Mouse (Mus musculus) gastrocnemius, adult 8-10 months (tissue): ENCODE data around the gene 1700015F17Rik. TPM values are rescaled to one million over a fixed set of nuclear protein-coding genes. Genes with fewer than 3 reads are reported as not detected.

Experiments used
- DNase-seq, 2 experiments: peaks; one replicate each; pipeline ENCODE4 v3.0.0; 2022; ENCODE audit warnings: low spot score in 2 of 2
- total RNA-seq, 4 experiments: library from RNA; stranded (reverse); gene quantifications; 2 replicates each; pipeline ENCODE4 v1.2.4; 2022

1700015F17Rik gene
- total RNA-seq, 4 experiments from 2014 or later = not detected

GRCm38 (mm10) chr5:5423723-5424171 is 55.2 kb downstream of the 1700015F17Rik start:
- no peak for DNase-seq

DNA sequence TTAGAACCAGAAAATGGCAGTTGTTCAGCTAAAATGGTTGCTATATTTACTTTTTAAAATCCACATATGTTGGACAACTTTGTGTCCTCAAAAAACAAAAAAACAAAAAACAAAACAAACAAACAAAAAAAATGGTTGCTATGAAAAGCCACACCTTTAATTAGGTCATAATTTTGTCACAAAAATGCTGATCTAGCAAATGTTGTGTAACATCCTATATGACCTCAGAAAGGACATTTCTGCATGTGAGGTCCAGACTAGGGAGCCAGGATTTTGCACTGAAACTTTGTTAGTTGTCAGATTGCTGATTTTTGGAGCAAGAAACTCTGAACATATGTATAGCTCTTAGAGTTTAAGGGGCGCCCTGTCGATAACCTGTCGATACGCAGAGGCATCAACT is 55.9 kb downstream of the 1700015F17Rik start:
- DNase-seq = no peak

DNA sequence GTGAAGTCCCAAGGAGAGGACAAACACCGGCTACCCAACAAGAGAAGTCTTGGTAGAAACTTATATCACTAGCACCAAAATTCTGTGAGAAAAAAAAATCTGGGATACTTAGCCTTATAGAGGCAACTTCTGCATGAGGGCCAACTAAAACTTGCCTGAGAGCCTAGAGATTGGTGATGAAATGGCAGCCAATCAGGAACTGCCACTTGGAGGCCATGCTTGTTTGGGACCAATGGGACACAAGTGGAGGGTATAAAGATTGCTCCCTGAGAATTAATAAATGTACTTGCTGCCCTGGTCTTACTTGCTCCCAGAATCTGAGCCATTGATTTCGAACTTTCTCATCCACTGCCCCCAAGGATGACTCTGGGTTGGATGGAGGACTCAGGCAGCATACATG is 57.5 kb downstream of the 1700015F17Rik start:
- DNase-seq = no peak

- DNase-seq = no peak
Observed at GRCm38 (mm10) chr5:5419992-5420455, 58.9 kb downstream of the 1700015F17Rik start, which contains the start of gene Cdk14. Gene Cdk14 (minus strand): TSS chr5:5420312.

GRCm38 (mm10) chr5:5419253-5419652 is 59.7 kb downstream of the 1700015F17Rik start:
- DNase-seq = no peak

- no peak for DNase-seq
Observed at GRCm38 (mm10) chr5:5414835-5415234, 64.1 kb downstream of the 1700015F17Rik start.

GRCm38 (mm10) chr5:5411886-5412285 is 67.1 kb downstream of the 1700015F17Rik start:
- DNase-seq = no peak

DNA sequence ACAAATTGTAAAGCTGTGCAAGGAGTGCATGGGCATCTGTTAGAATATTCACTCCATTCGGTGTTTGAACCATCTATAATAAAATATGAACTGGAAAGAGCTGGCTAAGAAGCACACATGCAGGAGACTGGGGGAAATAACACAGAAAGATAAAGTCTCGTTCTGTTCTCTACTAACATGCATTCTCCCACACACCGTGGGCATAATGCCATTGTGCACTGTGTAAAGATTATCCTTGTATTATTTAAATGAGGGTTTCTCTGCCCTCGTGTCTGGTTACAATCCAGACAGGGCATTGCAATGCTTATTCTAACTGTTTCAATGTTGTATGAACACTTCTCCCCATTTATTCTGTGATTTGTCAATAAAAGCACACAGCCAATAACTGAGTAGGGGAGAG is 77.0 kb downstream of the 1700015F17Rik start:
- DNase-seq = no peak

DNA sequence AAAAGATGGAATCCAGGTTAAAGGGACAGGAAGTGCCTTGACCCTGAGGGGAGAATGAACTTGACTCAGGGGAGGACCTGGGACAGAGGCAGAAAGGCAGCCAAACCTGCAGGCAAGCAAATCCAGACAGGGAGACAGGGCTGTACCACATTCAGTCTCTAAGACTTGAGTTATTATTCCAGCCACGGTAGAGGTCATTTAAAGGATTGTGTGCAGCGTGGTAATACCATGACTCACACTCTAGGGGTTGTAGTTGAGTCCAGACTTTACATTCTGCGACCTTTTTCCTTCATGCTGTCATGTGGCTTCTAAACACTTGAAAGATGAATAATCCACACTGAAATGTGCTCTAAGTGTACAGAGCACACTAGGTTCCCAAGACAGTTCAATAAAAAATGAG is 86.2 kb downstream of the 1700015F17Rik start:
- no peak for DNase-seq

Other genes with a start within 250 kb of the 1700015F17Rik start
- 1 to 10 TPM; 2.2 to 2.8 (median 2.3) TPM for gene Cdk14, start 58.8 kb downstream of the 1700015F17Rik start, total RNA-seq
- 10 to 100 TPM; 12.1 to 15.5 (median 14.1) TPM for gene Cldn12, start 35.8 kb upstream of the 1700015F17Rik start, total RNA-seq
- 10 to 100 TPM in 1 of 4 experiments, 1 to 10 TPM in 3; 6.7 to 10.0 (median 7.6) TPM for gene Gtpbp10, start 80.4 kb upstream of the 1700015F17Rik start, total RNA-seq
- gene Gm8773, start 94.7 kb upstream of the 1700015F17Rik start, total RNA-seq = not detected
- gene Cfap69, start 185.1 kb upstream of the 1700015F17Rik start, total RNA-seq = under 1 TPM in 1 of 4 experiments, not detected in 3; 0.41 TPM
- gene Steap2, start 215.4 kb upstream of the 1700015F17Rik start, total RNA-seq = under 1 TPM; 0.27 to 0.41 (median 0.37) TPM